Mouse (Mus musculus): ENCODE data around the gene Nek5. TPM values are rescaled to one million over a fixed set of nuclear protein-coding genes. Genes with fewer than 3 reads are reported as not detected.

The Nek5 gene
- total and polyA plus RNA-seq, 3 experiments = 0.04 TPM; not detected in 2

GRCm38 (mm10) chr8:22132062-22132461 is 7.2 kb upstream of the Nek5 start:
- TF ChIP-seq GATA1 (IDR thresholded peaks at IDR 0.05; ENCODE audit: low read depth, low read length) = no peak
- no peak for TF ChIP-seq CHD1 (IDR thresholded peaks at IDR 0.05; ENCODE audit: low read depth, low read length)
- TF ChIP-seq SIN3A (IDR thresholded peaks at IDR 0.05; ENCODE audit: low read length) = no peak
- TF ChIP-seq HCFC1 (IDR thresholded peaks at IDR 0.05; ENCODE audit: low read depth, low read length) = no peak
- TF ChIP-seq USF2 (IDR thresholded peaks at IDR 0.05; ENCODE audit: borderline replicate concordance in 1 of 2, insufficient read depth in 1 of 2, low read depth in 1 of 2, low read length in 2 of 2) = no peak
- no peak for TF ChIP-seq ELF1 (IDR thresholded peaks at IDR 0.05; ENCODE audit: low read depth, low read length)
- no peak for TF ChIP-seq MEF2A (IDR thresholded peaks at IDR 0.05; ENCODE audit: extremely low read depth, insufficient replicate concordance, low read depth, low read length, poor library complexity, severe bottlenecking)
- no peak for TF ChIP-seq RAD21 (IDR thresholded peaks at IDR 0.05; ENCODE audit: low read depth, low read length)
- TF ChIP-seq USF1 (IDR thresholded peaks at IDR 0.05; ENCODE audit: low read depth, low read length) = no peak
- TF ChIP-seq SMC3 (IDR thresholded peaks at IDR 0.05; ENCODE audit: low read depth, low read length) = no peak
- TF ChIP-seq CHD2 (IDR thresholded peaks at IDR 0.05; ENCODE audit: low read length) = no peak
- no peak for TF ChIP-seq TCF12 (IDR thresholded peaks at IDR 0.05; ENCODE audit: low read depth, low read length)
- no peak for TF ChIP-seq MYC (IDR thresholded peaks at IDR 0.05; ENCODE audit: low read depth, low read length)
- TF ChIP-seq ZKSCAN1 (IDR thresholded peaks at IDR 0.05; ENCODE audit: low read depth, low read length) = no peak
- TF ChIP-seq GABPA (IDR thresholded peaks at IDR 0.05; ENCODE audit: low read depth, low read length) = no peak
- no peak for TF ChIP-seq ETS1 (IDR thresholded peaks at IDR 0.05; ENCODE audit: low read depth, low read length)
- TF ChIP-seq TBP (IDR thresholded peaks at IDR 0.05; ENCODE audit: low read depth, low read length) = no peak
- TF ChIP-seq KAT2A (conservative IDR thresholded peaks at IDR 0.05; ENCODE audit: low read depth, low read length) = no peak
- TF ChIP-seq MXI1 (IDR thresholded peaks at IDR 0.05; ENCODE audit: low read depth, low read length) = no peak
- TF ChIP-seq E2F4 (IDR thresholded peaks at IDR 0.05; ENCODE audit: borderline replicate concordance, low read depth, low read length) = no peak

GRCm38 (mm10) chr8:22107020-22107419 is 17.8 kb downstream of the Nek5 start:
- H3K4me1 ChIP-seq (ENCODE audit: control insufficient read depth in 1 of 2, insufficient read depth in 2 of 2, low read length in 2 of 2) = no peaks in the 10 kb centered on the region
- no peaks in the 10 kb centered on the region for H3K36me3 ChIP-seq (ENCODE audit: control insufficient read depth in 1 of 2, insufficient read depth in 2 of 2, low read length in 2 of 2)
- H3K27ac ChIP-seq (ENCODE audit: control insufficient read depth, low read depth, low read length) = no peak overlapping the region
- no peak overlapping the region for H3K9ac ChIP-seq (ENCODE audit: control insufficient read depth, low read depth, low read length, poor library complexity, severe bottlenecking)
- no peaks in the 10 kb centered on the region for H3K27me3 ChIP-seq (ENCODE audit: control insufficient read depth in 1 of 2, insufficient read depth in 2 of 2, low read length in 2 of 2)
- H3K79me2 ChIP-seq (ENCODE audit: control insufficient read depth, insufficient read depth, low read length, poor library complexity) = no peaks in the 10 kb centered on the region
- no peak overlapping the region for H3K4me3 ChIP-seq (ENCODE audit: control insufficient read depth in 1 of 2, insufficient read depth in 1 of 2, low read depth in 2 of 2, low read length in 2 of 2)
- DNase-seq (ENCODE audit: low read depth, low spot score) = no peak
- no peak for TF ChIP-seq USF2 (IDR thresholded peaks at IDR 0.05; ENCODE audit: borderline replicate concordance in 1 of 2, insufficient read depth in 1 of 2, low read depth in 1 of 2, low read length in 2 of 2)
- no peak for TF ChIP-seq MAFK (IDR thresholded peaks at IDR 0.05; ENCODE audit: borderline replicate concordance, low read depth, low read length)
- no peak for TF ChIP-seq ZKSCAN1 (IDR thresholded peaks at IDR 0.05; ENCODE audit: low read depth, low read length)
- no peak for TF ChIP-seq MYC (IDR thresholded peaks at IDR 0.05; ENCODE audit: low read depth, low read length)
- TF ChIP-seq HCFC1 (IDR thresholded peaks at IDR 0.05; ENCODE audit: low read depth, low read length) = no peak
- TF ChIP-seq USF1 (IDR thresholded peaks at IDR 0.05; ENCODE audit: low read depth, low read length) = no peak
- TF ChIP-seq EP300 (IDR thresholded peaks at IDR 0.05; ENCODE audit: low read depth in 1 of 2, low read length in 2 of 2) = no peak
- TF ChIP-seq ZMIZ1 (IDR thresholded peaks at IDR 0.05; ENCODE audit: low read depth, low read length) = no peak
- TF ChIP-seq CHD2 (IDR thresholded peaks at IDR 0.05; ENCODE audit: low read length) = no peak
- TF ChIP-seq MAX (IDR thresholded peaks at IDR 0.05; ENCODE audit: low read length) = no peak
- TF ChIP-seq MYB (IDR thresholded peaks at IDR 0.05; ENCODE audit: low read depth, low read length) = no peak
- H3K9me3 ChIP-seq (replicated peaks; ENCODE audit: insufficient read depth, low read length) = no peaks in the 10 kb centered on the region

More at GRCm38 (mm10) chr8:22132062-22132461, 7.2 kb upstream of the Nek5 start:
- Histone ChIP-seq H3K9me3 (replicated peaks; ENCODE audit: insufficient read depth, low read length) (no peaks in the 10 kb centered on the region), H3K9ac (ENCODE audit: control insufficient read depth, low read depth, low read length, poor library complexity, severe bottlenecking) (no peak overlapping the region), H3K36me3 (ENCODE audit: control insufficient read depth in 1 of 2, insufficient read depth in 2 of 2, low read length in 2 of 2) (no peaks in the 10 kb centered on the region), H3K4me3 (ENCODE audit: control insufficient read depth in 1 of 2, insufficient read depth in 1 of 2, low read depth in 2 of 2, low read length in 2 of 2) (no peak overlapping the region), H3K27ac (ENCODE audit: control insufficient read depth, low read depth, low read length) (no peak overlapping the region), H3K27me3 (ENCODE audit: control insufficient read depth in 1 of 2, insufficient read depth in 2 of 2, low read length in 2 of 2) (no peaks in the 10 kb centered on the region), H3K79me2 (ENCODE audit: control insufficient read depth, insufficient read depth, low read length, poor library complexity) (no peaks in the 10 kb centered on the region), H3K4me1 (ENCODE audit: control insufficient read depth in 1 of 2, insufficient read depth in 2 of 2, low read length in 2 of 2) (no peaks in the 10 kb centered on the region)
- no peak for DNase-seq (ENCODE audit: low read depth, low spot score)

All from MEL (cell line).